Mouse (Mus musculus) embryonic facial prominence, embryonic 10.5 days (tissue): ENCODE results near the gene Slitrk3. TPM values are rescaled to one million over a fixed set of nuclear protein-coding genes. Genes with fewer than 3 reads are reported as not detected.

Experiments used
- DNase-seq: peaks from one replicate; pipeline ENCODE4 v3.0.0-alpha.2; 2017; ENCODE audit warnings: low spot score
- H3K27ac ChIP-seq: fragments of 300-500 bp; sonication (generic); replicated peaks from 2 replicates; pipeline ENCODE4 v1.5.1; 2016; ENCODE audit warnings: mild to moderate bottlenecking
- H3K27me3 ChIP-seq: fragments of 300-500 bp; sonication (generic); replicated peaks from 2 replicates; pipeline ENCODE4 v1.6.1; 2016; ENCODE audit warnings: low read depth, mild to moderate bottlenecking; ENCODE audit not compliant: poor library complexity, severe bottlenecking
- H3K36me3 ChIP-seq: fragments of 300-500 bp; sonication (generic); replicated peaks from 2 replicates; pipeline ENCODE4 v1.6.1; 2016; ENCODE audit warnings: mild to moderate bottlenecking, moderate library complexity
- H3K4me1 ChIP-seq: fragments of 300-500 bp; sonication (generic); 2 replicates; pipeline ENCODE4 v1.6.1; 2016
- H3K4me3 ChIP-seq: fragments of 300-500 bp; sonication (generic); 2 replicates; pipeline ENCODE4 v1.5.1; 2016; ENCODE audit warnings: mild to moderate bottlenecking, moderate library complexity
- H3K9me3 ChIP-seq: fragments of 300-500 bp; sonication (generic); 2 replicates; pipeline ENCODE4 v1.6.1; 2016; ENCODE audit warnings: mild to moderate bottlenecking
- WGBS: fragments of 180-500 bp; shearing (Covaris S2); methylation state at CpG from one replicate; pipeline ENCODE4 v1.1.7; 2016; 5-methylcytosine and 5-hydroxymethylcytosine counted together
- polyA plus RNA-seq: library from polyadenylated mRNA; unstranded; fragments of >200 nt; fragmentation: Nextera tagmentation; extraction: Ambion mirVana; gene quantifications from 2 replicates; pipeline ENCODE4 v1.2.1, GENCODE M21; 2016

Slitrk3 gene
- polyA plus RNA-seq, 1 experiment from 2014 or later = 0.22 TPM

DNA sequence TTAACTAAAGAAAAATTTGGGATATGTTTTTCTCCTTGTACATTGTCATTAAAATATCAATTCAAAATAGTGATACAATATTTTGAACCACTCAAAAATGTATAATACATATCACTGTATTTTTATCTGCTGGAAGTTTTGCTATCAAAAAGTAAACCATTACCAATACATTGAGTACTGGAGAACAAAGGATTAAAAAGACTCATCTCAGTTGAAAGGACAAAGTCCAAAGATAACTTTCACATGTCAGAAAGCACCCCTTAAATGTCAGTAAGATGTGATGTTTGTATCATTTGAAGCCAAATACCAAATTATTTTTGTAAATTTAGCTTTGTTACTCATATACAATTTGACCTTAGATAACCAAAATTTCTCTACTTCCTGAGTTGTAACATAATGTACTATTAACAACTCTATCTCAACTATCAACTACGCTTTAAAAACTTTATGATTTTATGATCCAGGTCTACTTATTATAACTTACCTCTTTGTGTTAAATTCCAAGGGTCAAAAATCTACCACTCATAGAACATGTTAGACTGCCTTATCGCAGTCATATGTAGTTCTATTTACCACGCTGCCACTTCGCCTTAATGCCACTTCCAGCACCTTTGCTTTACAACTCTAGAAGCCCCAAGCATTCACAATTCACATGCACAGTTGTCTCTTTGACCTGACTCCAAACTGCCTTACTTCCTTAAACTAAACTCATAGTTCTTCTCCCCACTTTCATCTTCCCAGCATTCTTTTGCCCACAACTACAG, 54.5 kb downstream of the Slitrk3 start:
- Histone ChIP-seq H3K4me1 (no peaks in the 10 kb centered on the region), H3K27ac (no peak overlapping the region), H3K36me3 (no peaks in the 10 kb centered on the region), H3K27me3 (no peaks in the 10 kb centered on the region), H3K9me3 (no peaks in the 10 kb centered on the region), H3K4me3 (no peak overlapping the region)
- DNase-seq = no peak
- WGBS = 95% methylated on average over 4 of the region's 4 CpGs

DNA sequence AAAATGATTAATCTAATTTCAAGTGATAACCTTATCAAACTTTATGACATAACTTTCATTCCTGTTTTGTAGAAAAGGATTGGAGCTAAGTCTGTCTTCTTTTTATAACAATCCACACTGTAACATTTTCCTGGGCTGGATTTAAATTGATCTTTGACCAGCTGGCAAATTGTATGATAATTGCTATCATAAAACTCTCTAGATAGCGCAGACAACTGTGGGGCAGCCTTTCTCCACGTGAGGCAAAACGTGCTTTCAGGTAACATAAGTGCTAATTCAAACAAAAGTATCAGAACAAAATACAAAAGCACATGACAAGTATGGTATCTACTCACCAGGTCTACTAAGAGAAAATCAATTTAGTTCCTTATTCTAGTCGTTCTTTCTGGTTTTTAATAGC, 60.1 kb downstream of the Slitrk3 start:
- no peaks in the 10 kb centered on the region for H3K4me1 ChIP-seq
- no peaks in the 10 kb centered on the region for H3K9me3 ChIP-seq
- H3K36me3 ChIP-seq = no peaks in the 10 kb centered on the region
- no peak overlapping the region for H3K4me3 ChIP-seq
- H3K27me3 ChIP-seq = no peaks in the 10 kb centered on the region
- H3K27ac ChIP-seq = no peak overlapping the region
- no peak for DNase-seq
- 76% methylated on average over 4 of the region's 4 CpGs for WGBS

Other genes starting within 250 kb of the Slitrk3 start
- not detected in 2 replicates for gene Sis, start 89.9 kb downstream of the Slitrk3 start, polyA plus RNA-seq